Mouse (Mus musculus): ENCODE results near the gene Rbm25. TPM values are rescaled to one million over a fixed set of nuclear protein-coding genes. Genes with fewer than 3 reads are reported as not detected.
A peak's percentile ranks its signal among the peaks of the same experiment; 100 is the strongest.
"Not testable (repeated sequence)": the region's sequence is repeated elsewhere in the genome, so short reads cannot be mapped to it uniquely, and the experiment has no call there.

Gene Rbm25
- total RNA-seq (2021), result 114 and 118 TPM in 2 replicates
- long read RNA-seq, full-length matches to known transcripts, result 2 of 38 reads
- long read RNA-seq, partial matches to known transcripts, result 27 of 38 reads
- long read RNA-seq, other reads (novel, unspliced or antisense), result 9 of 38 reads

DNA sequence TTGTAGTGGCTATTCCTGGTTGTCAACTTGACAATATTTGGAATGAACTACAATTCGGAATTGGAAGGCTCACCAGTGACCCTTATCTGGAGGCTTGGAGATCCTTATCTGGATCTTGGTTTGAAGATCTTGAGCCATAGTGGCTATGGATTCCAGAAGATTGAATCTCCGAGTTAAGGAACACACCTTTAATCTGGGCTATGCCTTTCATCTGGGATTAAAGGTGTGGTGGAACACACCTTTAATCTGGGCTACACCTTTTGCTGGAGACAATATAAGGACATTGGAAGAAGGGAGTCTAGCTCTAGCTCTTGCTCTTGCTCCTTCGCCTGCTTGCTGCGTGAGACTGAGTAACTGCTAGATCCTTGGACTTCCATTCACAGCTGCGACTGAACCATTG, at the start of gene Rbm25:
TSS of gene Rbm25 (plus strand) at position 301 of the 400 bp plus-strand sequence.
- DNase-seq, result not testable (repeated sequence)

DNA sequence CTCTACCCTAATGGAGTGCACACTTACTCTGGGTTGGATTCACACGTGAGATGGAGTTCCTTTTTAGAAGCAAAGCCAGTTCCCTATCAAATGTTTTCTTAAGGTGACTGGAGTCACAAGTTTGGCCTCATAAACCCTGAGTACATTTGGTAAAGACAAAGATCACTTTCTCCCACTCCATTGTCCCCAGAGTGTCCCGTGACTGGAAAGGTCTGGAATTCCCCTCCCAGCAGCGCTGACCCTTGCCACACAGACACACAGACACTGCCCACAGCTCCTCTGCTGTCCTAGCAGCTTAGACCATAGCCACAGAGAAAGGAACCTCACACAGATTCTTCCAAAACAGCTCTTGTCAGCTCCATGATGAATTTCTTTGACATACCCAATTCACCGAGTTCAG, 48.9 kb upstream of the Rbm25 start:
- DNase-seq, result no peak

DNA sequence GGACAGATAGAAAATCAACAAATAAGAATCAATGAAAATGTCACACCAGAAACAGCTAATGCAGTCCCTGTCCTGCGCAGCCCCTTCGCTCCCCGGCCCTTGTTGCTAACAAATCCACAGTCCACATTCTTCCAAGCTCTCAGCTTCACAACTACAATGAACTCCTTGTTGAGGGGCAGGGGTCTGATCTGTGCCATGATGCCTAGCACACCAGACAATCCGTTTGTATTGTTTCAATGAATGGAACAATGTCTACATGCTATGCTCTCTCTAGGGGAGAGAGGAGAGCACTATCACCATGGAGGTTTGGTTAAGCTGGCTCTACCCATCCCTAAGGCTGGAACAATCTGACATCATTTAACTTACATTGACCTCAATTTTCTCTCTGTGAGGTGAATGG, 48.3 kb upstream of the Rbm25 start:
- no peak for DNase-seq

DNA sequence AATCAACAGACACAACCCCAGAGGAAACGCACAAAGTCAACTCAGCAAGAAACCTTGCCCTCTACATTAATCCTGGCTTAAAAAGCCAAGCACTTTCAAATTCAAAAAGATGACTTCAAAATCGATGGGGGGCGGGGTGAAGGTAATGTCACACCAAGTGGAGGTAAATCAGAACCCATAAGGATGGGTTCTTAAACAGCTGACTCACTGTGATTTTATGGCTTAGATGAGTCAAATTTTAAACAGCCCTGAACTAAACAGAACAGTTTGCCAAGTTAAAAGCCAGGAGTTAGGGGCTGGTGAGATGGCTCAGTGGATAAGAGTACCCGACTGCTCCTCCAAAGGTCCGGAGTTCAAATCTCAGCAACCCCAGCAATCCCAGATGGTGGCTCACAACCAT, 44.4 kb upstream of the Rbm25 start:
- DNase-seq, result no peak

DNA sequence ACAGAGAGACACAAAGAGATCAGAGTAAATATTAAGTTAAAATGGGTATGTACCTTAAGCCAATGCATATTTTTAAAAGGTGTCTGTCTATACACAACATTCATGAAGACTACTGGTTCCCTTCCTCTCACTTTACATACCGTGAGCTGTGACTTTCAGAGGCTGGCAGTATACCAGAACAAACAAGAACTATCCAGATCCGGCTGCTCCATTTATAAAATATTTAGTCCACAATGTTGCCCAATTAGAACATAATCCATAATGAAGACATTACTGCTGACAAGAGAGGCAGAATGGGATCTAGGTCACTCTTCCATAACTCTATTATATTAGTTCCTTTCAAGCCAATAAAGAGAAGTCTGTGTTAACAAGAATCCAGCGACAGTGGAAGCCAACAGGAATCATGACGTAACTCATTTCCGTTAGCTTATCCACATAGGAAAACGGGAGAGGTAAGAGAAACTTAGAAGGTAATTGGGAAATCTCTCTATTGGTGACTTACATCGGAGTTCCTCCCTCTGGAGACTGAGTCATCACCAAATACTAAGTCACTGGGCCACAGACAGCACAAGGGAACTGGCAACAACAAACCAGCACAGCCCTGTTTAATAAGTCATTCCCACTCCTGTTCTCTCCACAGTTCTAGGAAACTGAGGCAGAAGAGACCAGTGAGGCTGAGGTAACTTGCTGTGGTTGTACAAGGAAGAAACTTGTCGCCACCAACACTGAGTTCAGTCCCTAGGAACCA, 39.1 kb upstream of the Rbm25 start:
- no peak for DNase-seq

DNA sequence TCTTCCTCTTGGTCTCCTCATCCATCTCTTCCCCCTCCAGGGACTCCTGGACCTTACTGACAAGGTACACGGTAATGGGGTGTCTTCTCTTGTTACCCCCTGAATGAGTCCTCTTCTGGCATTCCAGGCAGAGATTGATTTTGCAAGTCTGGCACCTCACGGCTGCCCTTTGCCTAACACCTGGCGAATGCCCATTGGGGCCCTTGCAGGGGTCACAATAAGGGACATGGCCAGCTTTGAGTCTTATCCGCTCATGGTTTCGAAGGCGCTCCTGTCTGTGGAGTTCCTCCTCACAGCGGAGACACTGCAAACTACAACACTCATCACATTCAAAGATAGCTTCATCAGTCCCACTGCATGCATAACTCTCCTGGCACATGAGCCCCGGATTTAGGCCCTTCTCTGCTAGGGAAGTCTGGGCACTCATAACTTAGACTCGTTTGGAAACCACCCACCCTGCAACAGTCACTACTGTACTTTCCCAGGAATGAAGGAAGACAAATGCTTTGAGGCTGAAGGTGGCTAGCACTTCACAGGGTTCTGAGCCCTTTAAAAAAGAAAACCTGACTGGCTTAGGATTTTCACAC, 36.5 kb upstream of the Rbm25 start:
- DNase-seq, result no peak

DNA sequence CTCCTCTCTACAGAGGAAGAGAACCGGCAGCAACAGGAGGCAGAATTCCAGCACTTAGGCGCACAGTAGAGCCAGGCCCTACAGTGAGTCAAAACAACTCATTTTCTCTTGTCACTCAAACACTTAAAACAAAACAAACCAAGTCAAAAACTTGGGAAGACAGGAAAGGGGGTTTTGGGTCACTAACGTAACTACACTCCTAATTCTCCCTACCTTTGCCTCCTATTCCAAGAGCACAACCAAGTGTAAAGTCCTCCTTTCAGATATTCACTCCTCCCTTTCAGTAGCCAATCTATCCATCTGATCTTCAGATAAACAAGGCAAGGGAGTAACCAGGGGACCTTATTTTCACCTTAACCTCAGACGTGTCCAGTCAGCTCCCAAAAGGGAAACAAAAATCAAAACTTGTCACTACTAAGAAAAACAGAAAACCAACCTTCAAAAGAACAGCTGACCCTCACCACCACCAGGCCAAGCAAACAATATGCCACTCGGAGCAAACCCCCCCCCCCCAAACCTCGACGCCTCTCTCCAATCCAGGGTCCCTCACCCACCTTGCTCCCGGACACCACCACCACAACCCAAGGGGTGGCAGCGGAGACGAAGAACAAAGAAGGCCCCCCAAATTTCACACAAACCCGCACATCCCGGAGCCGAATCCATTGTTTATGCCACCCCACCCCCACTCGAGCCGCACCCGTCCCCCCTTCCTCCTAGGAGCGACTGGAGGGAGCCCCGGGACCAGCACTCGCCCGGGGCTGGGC, 34.7 kb upstream of the Rbm25 start:
- no peak for DNase-seq

DNA sequence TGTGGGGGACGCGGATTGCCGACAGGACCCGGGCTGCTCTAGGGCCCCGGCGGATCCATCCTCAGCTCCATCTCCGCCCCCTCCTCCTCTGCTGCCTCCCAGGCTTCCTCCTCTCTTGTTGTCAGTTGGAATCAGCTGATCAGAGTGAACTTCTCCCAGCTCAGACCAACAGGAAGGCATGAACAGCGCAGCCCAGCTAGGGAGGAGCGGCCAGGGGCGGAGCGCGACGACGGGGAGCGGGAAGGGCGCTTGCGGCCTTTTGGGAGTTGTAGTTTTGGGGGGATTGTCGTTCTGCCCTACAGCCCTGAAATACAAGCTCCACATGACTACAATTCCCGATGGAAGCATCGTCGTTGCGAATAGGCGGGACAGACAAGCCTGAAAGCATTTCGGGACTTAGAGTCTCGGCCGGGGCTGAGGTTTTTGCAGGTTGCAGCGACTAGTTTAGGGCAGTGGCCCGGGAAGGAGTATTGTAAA, 34.0 kb upstream of the Rbm25 start, which contains the start of gene Zfyve1:
TSS of gene Zfyve1 (minus strand) at position 198 of the 477 bp plus-strand sequence.
- peak; percentile 90 for DNase-seq

DNA sequence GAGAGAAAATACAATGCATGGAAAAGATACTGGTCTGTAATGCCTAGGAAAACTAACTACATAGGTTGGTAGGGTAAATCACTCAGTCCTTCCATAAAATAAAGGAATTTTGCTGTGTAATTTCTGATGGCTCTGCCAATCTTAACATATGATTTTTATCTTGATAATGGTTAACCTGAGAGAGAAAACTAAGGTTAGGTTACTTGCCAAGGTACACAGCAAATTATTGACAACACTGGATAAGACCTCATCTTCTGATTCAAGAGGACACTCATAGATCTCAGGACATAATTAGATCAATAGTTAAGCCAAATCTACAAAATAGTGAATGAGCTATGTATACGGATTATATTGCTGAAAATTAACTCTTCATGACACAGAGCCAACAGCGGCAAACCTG, 33.2 kb upstream of the Rbm25 start:
- DNase-seq, result no peak

DNA sequence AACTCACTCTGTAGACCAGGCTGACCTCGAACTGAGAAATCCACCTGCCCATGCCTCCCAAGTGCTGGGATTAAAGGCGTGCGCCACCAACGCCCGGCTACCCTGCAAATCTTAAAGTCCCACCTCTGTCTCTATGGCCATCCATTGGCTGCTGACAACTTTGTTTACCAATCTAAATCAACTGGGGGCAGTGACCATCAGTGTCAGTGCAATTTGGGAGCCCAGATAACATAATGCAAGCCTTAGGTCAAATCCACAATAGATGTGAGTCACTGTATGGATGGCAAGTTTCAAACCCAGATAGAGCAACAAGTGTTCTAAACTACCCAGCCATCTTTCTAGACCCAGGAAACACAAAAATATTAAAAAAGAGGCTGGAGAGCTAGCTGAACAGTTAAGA, 28.8 kb upstream of the Rbm25 start:
- no peak for DNase-seq

DNA sequence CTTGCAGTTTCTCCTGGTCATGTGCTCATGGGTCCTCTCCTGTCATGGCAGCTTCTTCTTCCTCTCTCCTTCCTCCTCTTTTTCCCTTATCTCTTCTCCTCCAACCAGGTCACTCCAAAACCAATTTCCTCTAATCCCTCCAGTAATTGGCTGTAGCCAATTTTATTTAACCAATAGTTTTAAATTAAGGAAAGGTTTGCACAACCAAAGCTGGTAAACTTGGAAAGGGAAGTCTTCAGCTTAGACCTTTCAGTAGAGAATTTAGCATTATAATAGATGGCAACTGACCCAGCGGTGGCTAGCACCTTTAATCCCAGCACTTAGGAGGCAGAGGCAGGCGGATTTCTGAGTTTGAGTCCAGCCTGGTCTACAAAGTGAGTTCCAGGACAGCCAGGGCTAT, 24.6 kb upstream of the Rbm25 start:
- DNase-seq, result not testable (repeated sequence)

DNA sequence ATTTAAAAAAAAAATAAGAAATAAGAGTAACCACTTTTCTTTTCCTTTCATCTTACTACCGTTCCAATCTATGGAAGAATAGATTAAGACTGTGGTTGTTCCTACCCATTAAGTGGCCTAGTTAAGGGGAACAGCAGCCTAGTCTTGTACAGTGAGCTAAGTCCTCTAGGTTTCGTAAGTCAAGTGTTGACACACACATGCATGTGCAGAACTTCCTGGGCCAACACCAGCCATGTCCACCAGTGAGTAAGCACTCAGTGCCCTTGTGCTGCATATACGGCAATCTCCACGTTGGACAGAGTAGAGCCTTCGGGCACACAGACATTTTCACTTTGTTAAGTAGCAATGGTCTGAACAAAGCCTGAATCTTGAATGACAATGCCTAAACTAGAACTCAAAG, 13.8 kb upstream of the Rbm25 start:
- no peak for DNase-seq

DNA sequence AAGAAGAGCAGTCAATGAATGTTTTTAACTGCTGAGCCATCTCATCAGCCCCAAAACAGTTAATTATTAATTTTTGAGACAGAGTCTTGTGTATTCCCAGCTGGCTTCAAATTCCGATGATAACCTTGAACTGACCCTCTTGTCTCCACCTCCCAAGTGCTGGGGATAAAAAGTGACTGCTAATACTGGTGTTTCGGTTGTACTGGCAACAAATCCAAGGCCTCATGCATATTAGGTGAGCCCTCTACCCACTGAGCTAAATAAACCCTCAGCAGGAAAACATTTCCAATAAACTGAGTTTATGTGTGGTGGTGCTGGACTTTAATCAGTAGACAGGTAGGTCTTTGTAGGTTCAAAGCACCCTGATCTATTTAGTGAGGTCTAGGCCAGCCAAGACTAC, 12.1 kb upstream of the Rbm25 start:
- no peak for DNase-seq

DNA sequence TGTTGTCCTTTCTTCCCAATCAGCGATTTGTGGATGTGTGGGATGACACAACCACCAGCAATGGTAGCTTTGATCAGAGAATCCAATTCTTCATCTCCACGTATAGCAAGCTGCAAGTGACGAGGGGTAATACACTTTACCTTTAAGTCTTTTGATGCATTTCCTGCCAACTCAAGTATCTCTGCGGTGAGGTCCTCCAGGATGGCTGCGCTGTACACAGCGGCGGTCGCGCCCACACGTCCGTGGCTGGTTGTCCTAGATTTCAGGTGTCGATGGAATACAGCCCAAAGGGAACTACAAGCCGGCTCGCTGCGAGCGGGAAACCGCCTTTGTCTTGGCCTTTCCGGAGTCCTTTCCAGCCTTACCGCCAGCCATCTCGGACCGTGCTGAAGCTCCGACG, 10.3 kb upstream of the Rbm25 start:
- DNase-seq, result not testable (repeated sequence)

DNA sequence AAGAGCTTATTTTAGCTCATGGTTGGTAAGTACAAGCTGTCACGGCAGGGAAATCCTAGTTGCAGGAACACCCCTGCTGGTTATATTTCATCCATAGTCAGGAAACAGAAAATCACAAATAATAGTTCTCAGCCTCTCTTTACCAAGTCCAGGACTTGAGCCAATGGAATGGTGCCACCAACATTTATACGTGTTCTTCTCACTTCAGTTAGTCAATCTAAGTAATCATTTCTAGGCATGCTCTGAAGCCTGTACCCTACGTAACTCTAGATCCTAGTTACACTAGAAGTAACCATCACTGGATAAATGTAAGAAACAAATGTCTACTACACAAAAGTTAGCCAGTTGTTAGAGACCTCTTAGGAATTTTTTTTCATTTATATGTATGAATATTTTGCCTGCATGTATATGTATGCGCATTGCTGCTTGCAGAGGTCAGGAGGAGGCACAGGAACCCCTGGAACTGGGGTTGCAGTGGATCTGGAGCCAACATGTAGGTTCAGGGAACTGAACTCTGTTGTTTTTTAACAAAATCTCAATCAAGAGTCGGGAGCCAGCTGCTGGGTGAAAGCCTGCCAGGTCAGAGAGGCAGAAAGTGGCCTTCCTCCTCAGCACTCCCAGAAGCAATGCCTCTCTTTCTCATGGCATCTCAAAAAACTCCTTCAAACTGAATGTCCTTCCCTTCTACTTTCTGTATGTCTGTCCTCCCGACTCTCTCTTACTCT, 8.8 kb upstream of the Rbm25 start:
- no peak for DNase-seq

DNA sequence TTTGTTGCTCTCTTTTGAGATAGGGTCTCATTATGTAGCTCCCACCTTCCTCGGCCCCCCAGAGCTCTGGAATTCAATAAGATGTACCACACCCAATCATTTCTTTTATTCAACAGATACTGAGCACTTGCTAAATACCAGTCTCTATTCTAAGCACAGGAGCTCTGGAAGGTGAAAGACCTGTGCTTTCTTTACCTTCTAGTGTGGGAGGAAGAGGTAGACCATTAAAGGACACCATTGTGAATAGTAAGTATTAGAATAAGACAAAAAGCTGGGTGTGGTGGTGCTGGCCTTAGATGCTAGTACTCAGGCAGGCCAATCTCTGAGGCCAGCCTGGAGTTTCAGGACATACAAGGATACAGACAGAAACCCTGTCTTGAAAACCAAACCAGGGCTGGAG, 6.7 kb upstream of the Rbm25 start:
- no peak for DNase-seq

DNA sequence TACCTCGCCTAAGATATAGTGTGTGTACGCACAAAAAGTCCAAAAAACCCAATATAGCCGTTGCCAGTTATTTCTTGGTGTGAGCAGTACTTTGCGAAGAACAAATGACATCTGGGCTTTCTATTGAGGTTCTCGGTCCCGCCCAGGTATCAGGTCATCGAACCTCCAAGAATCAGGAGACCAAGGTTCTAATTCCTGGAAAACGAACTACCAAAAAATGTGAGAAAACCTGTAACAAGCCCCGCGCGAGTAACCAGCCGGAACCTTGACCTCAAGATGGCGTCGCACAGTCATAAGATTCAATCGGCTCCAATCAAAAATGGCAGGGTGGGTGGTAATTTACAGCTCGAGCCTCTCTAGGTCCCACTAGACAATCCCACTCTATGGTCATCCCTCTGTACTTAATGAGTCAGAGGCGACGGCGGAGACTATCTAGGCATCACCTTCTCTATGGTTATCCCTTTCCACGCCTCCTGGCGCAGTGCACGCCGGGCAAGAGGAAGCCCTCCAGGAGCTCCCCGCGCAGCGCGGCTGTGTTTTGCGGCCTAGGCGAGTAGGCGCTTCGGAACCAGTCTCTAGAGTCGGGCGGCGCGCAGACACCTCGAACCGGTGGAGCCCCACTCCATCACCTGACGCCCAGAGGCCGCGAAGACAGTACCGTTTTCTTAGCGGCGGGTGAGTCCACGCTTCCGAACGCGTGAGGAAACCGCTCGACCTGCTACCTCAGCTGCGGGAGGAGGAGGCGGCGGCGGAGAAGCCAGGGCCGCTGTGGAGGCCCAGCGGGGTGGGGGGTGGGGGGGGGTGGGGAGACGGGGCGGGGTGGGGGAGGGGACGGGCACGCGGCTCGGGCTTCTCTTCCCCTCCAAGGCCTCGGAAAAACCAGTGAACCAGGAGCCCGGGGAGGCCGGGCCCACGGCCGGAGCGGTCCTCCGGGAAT, 975 bp downstream of the Rbm25 start:
- DNase-seq, result peak; percentile 91

DNA sequence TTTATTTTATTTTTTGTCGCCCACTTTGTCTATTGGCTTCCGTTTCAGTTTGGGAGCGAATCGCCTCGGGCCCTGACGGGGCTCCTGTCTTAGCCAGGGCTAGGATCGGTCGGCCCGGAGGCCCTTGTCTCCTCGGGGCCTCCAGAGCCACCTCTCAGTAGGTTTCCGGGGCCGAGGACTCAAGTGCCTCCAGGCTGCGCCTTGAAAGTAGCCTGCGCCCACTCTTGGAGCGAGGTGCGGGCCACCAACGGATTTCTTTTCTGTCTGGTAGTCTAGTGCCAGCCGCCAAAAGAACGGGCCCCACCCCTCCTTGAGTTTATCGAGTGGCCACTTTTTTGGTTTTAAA, 1.6 kb downstream of the Rbm25 start:
- DNase-seq, result peak; percentile 45

DNA sequence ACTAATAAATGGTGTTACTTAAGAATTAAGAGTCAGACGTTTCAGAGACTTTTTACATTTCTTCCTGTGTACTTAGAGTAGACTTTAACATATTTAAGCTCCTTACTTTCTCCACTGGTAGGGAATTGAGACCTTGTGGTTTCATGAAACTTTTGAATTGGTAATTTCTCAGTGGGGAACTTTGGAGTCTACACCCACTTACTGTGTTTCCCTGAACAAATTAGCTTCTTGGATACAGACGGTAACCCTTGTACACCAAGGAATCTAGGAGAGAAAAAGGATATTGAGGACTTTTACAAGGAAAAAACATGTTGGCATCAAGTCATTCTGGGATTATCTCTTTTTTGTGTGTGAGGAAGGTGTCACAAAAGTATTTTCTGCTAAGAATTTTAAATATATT, 2.8 kb downstream of the Rbm25 start:
- no peak for DNase-seq

DNA sequence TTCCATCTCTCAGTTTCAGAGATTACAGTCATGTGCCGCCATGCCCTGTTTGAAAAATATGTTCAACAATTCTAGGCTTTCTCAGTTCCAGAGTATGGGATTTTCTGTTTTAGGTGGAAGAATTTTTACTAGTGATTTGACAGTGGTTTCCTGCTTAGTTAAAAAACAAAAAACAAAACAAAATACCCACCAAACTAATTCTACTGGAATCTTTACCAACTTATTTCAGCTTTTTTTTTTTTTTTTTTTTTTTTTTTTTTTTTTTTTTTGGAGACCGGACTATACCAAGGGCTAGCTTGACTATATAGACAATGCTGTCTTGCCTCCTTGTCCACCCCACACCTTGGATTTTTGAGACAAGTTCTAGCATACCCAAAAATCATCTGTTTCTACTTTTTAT, 10.2 kb downstream of the Rbm25 start:
- no peak for DNase-seq

DNA sequence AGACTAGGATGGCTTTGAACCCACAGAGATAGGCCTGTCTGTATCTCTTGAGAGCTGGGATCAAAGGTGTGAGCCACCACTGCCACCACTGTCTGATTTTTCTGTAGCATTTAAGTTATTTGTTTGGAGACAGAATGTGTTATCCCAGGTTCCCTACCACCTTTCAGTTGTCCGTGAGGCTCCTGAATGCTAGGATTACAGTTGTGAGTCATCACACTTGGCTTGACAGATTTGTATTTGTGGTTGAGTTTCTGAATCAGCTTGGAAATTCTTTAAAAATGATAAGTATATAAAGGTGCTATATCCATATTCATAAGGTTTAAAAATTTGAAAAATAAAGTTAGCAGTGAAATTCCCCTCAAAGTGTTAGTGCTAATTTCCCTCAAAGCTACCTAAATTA, 12.1 kb downstream of the Rbm25 start:
- DNase-seq, result no peak

Measured in adrenal gland, postnatal 25 days (tissue).